Mouse (Mus musculus) liver, embryonic 14.5 days (tissue): ENCODE data around the gene Zap70. TPM values are rescaled to one million over a fixed set of nuclear protein-coding genes. Genes with fewer than 3 reads are reported as not detected.
A peak's percentile ranks its signal among the peaks of the same experiment; 100 is the strongest.

Experiments used
- ATAC-seq: fragments of 200-750 bp; cut with Nextera tagmentation; 2 replicates; pipeline ENCODE4 v1.8.0; 2017; ENCODE audit warnings: moderate number of reproducible peaks, mild to moderate bottlenecking, moderate library complexity; ENCODE audit not compliant: insufficient read depth
- DNase-seq, 3 experiments: peaks; one replicate each; pipeline ENCODE4 v3.0.0-alpha.2; 2012 to 2013; ENCODE audit warnings: low read depth in 3 of 3, low spot score in 3 of 3
- H3K27ac ChIP-seq: fragments of 300-500 bp; sonication (generic); 2 replicates; pipeline ENCODE4 v1.5.1; 2014; ENCODE audit warnings: moderate library complexity, mild to moderate bottlenecking, control low read depth, inconsistent platforms
- H3K27me3 ChIP-seq: fragments of 300-500 bp; sonication (generic); 2 replicates; pipeline ENCODE4 v1.6.1; 2014; ENCODE audit warnings: mild to moderate bottlenecking, low read length, moderate library complexity; ENCODE audit not compliant: control insufficient read depth, insufficient read depth
- H3K36me3 ChIP-seq: fragments of 300-500 bp; sonication (generic); replicated peaks from 2 replicates; pipeline ENCODE4 v1.6.1; 2014; ENCODE audit warnings: low read depth; ENCODE audit not compliant: control insufficient read depth, insufficient read depth
- H3K4me1 ChIP-seq, 2 experiments: fragments of 200-500 bp in 1 of 2; fragments of 300-500 bp in 1 of 2; sonication (generic) in 1 of 2; replicated peaks; 2 replicates each; pipeline ENCODE4 v1.6.1; 2012 to 2014; ENCODE audit warnings: antibody characterized with exemption in 1 of 2, inconsistent platforms in 1 of 2, low read length in 1 of 2; ENCODE audit not compliant: control insufficient read depth in 2 of 2, insufficient read depth in 2 of 2
- H3K4me2 ChIP-seq: fragments of 300-500 bp; sonication (generic); 2 replicates; pipeline ENCODE4 v1.6.1; 2014; ENCODE audit warnings: low read depth, mild to moderate bottlenecking, control low read depth, moderate library complexity
- H3K4me3 ChIP-seq, 2 experiments: fragments of 200-500 bp in 1 of 2; fragments of 300-500 bp in 1 of 2; sonication (generic) in 1 of 2; 2 replicates each; pipeline ENCODE4 v1.5.1; 2012 to 2014; ENCODE audit warnings: low read depth in 2 of 2, low read length in 2 of 2, mild to moderate bottlenecking in 2 of 2, control low read depth in 1 of 2, inconsistent platforms in 1 of 2, moderate library complexity in 1 of 2; ENCODE audit not compliant: insufficient read depth in 1 of 2
- H3K9ac ChIP-seq: fragments of 300-500 bp; sonication (generic); replicated peaks from 2 replicates; pipeline ENCODE4 v1.6.1; 2014; ENCODE audit warnings: mild to moderate bottlenecking, control low read depth, moderate library complexity
- H3K9me3 ChIP-seq: fragments of 300-500 bp; sonication (generic); 2 replicates; pipeline ENCODE4 v1.6.1; 2016; ENCODE audit warnings: low read length, mixed read lengths; ENCODE audit not compliant: control insufficient read depth
- CTCF ChIP-seq: IDR thresholded peaks from 2 replicates; pipeline ENCODE4 v1.5.1; 2016; ENCODE audit warnings: antibody characterized with exemption, low read depth, control low read depth
- EP300 ChIP-seq: IDR thresholded peaks from 2 replicates; pipeline ENCODE4 v1.6.1; 2016; ENCODE audit warnings: antibody characterized with exemption, low read depth
- WGBS: fragments of 180-500 bp; shearing (Covaris S2); extraction: QIAGEN DNeasy Blood & Tissue Kit; methylation state at CpG from one replicate; pipeline ENCODE4 v1.1.7; 2014; ENCODE audit not compliant: insufficient replicate concordance; 5-methylcytosine and 5-hydroxymethylcytosine counted together
- polyA plus RNA-seq, 2 experiments: library from polyadenylated mRNA; depleted of rRNA in 1 of 2; stranded (reverse) in 1 of 2; unstranded in 1 of 2; fragments of >200 nt; fragmentation: Nextera tagmentation in 1 of 2; extraction: Ambion mirVana in 1 of 2; gene quantifications; 2 replicates each; pipeline versions ENCODE4 v1.2.1 to v1.2.3; 2012 to 2014

The Zap70 gene
- polyA plus RNA-seq, 2 experiments, result 0.06 TPM; not detected in 1

- WGBS, result 7% methylated on average over 4 of the region's 4 CpGs
- no peak overlapping the region for H3K27ac ChIP-seq
- H3K27me3 ChIP-seq, result no peaks in the 10 kb centered on the region
- peak; percentile 88 for TF ChIP-seq CTCF
- no peak for TF ChIP-seq EP300
- no peak overlapping the region for H3K9ac ChIP-seq
- H3K4me3 ChIP-seq, result no peak overlapping the region
- DNase-seq (peak; percentile 41 to 62 (median 59)), ATAC-seq (no peak)
- H3K4me1 ChIP-seq, result no peaks in the 10 kb centered on the region
- no peak overlapping the region for H3K4me2 ChIP-seq
- H3K9me3 ChIP-seq, result no peaks in the 10 kb centered on the region
- H3K36me3 ChIP-seq, result no peaks in the 10 kb centered on the region
Observed at GRCm38 (mm10) chr1:36737300-36737699, 24.3 kb upstream of the Zap70 start.

GRCm38 (mm10) chr1:36739231-36739630 is 22.4 kb upstream of the Zap70 start:
- H3K36me3 ChIP-seq, result no peaks in the 10 kb centered on the region
- no peaks in the 10 kb centered on the region for H3K27me3 ChIP-seq
- no peak overlapping the region for H3K27ac ChIP-seq
- no peak overlapping the region for H3K9ac ChIP-seq
- WGBS, result 52% methylated on average over 5 of the region's 5 CpGs
- DNase-seq (no peak), ATAC-seq (no peak)
- H3K9me3 ChIP-seq, result no peaks in the 10 kb centered on the region
- no peak overlapping the region for H3K4me2 ChIP-seq
- H3K4me3 ChIP-seq, result no peak overlapping the region
- no peak for TF ChIP-seq CTCF
- no peak for TF ChIP-seq EP300
- no peaks in the 10 kb centered on the region for H3K4me1 ChIP-seq

- H3K4me3 ChIP-seq, result no peak overlapping the region
- 49% methylated on average over 9 of the region's 9 CpGs for WGBS
- H3K27ac ChIP-seq, result no peak overlapping the region
- no peaks in the 10 kb centered on the region for H3K4me1 ChIP-seq
- DNase-seq (no peak), ATAC-seq (no peak)
- no peak for TF ChIP-seq EP300
- no peak for TF ChIP-seq CTCF
- no peak overlapping the region for H3K4me2 ChIP-seq
- H3K9ac ChIP-seq, result no peak overlapping the region
- no peaks in the 10 kb centered on the region for H3K27me3 ChIP-seq
- no peaks in the 10 kb centered on the region for H3K36me3 ChIP-seq
- no peaks in the 10 kb centered on the region for H3K9me3 ChIP-seq
Observed at GRCm38 (mm10) chr1:36743046-36743445, 18.6 kb upstream of the Zap70 start.

- no peaks in the 10 kb centered on the region for H3K27me3 ChIP-seq
- no peak overlapping the region; the same call in 1 of the 2 replicates for H3K4me2 ChIP-seq
- ATAC-seq (no peak), DNase-seq (peak; percentile 15 to 28 (median 17))
- H3K27ac ChIP-seq, result no peak overlapping the region
- no peaks in the 10 kb centered on the region for H3K9me3 ChIP-seq
- H3K36me3 ChIP-seq, result no peaks in the 10 kb centered on the region
- H3K4me1 ChIP-seq, result no peaks in the 10 kb centered on the region
- no peak for TF ChIP-seq EP300
- TF ChIP-seq CTCF, result peak; percentile 83
- H3K9ac ChIP-seq, result no peak overlapping the region
- H3K4me3 ChIP-seq, result no peak overlapping the region
- 22% methylated on average over 17 of the region's 17 CpGs for WGBS
Observed at GRCm38 (mm10) chr1:36744268-36744944, 17.2 kb upstream of the Zap70 start.

GRCm38 (mm10) chr1:36745661-36746060 is 15.9 kb upstream of the Zap70 start:
- Histone ChIP-seq H3K36me3 (no peaks in the 10 kb centered on the region), H3K9ac (no peak overlapping the region), H3K27ac (no peak overlapping the region), H3K4me2 (no peak overlapping the region), H3K27me3 (no peaks in the 10 kb centered on the region), H3K9me3 (no peaks in the 10 kb centered on the region), H3K4me3 (no peak overlapping the region), H3K4me1 (no peaks in the 10 kb centered on the region)
- TF ChIP-seq EP300 (no peak), CTCF (no peak)
- ATAC-seq (no peak), DNase-seq (no peak)
- WGBS, result 48% methylated on average over 4 of the region's 4 CpGs
